Mouse (Mus musculus): Measurements from ENCODE around the gene Nmrk2.

GRCm38 (mm10) chr10:81197305-81197704 lies 4.5 kb downstream of the Nmrk2 start:
- TF ChIP-seq MAX (IDR thresholded peaks at IDR 0.05; ENCODE audit: low read length) (no peak), CTCF (conservative IDR thresholded peaks at IDR 0.05 in 1 of 2, IDR thresholded peaks at IDR 0.05 in 1 of 2; ENCODE audit: low read depth in 2 of 2, low read length in 2 of 2) (no peak), POLR2A (IDR thresholded peaks at IDR 0.05; ENCODE audit: low read depth, low read length) (no peak)
